Mouse (Mus musculus) right cerebral cortex, postnatal 14 days (tissue): ENCODE data around the gene Col12a1.

Experiments used
- DNase-seq: peaks from one replicate; pipeline ENCODE4 v3.0.0; 2022

The Col12a1 gene

DNA sequence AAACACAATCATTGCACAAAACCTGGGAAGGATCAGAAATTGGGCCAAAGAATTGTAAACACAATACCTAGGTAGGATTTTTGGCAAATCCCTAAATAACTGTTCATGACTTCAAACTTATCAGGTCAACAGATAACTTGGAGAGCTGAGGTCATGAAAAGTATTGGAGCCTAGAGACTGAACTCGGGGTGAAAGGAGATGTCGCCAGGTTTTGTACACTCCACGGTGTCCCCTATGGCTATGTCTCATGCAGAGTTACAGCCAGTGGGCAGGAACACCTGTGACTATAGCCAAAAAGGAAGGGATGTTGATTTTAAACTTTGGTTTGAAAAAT is 118.4 kb downstream of the Col12a1 start:
- DNase-seq = no peak

DNA sequence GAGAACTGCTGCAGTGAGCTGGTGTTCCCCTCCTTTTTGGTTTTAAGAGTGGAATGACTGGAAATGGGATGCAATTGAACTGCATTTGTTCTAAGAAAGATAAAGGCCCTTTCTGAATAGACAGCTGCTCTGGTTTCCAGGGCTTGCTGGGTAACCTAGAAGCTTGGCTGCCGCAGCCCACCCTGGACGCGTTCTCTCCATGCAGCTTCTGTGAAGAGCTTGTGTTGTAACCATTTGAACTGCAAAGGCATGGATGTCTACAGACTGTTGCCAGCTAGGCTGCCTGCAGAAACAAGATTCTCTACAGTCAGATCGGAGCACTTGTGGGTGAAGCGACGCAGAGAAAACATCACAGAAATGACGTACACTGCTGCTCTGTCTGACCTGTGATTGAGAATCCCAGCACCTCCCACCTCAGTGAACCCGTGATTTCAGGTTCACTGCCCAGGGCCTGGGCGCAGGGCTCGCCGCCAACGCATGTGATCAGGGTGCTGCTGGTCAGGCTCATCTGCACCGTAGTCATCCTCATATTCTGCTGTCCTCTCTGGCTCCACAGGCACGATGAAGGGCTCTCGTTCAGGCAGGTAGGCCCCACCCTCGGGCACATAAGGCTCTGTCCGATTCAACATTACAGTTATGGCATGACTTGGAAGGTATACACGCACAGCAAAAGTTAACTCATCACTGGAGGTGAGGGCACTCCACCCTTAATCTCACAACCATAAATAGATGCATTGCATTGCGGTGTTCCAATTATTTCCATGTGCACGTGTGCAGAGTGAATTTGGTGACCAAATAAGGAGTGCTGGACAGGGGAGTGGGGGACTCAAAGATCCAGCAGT is 119.0 kb downstream of the Col12a1 start:
- DNase-seq = no peak

GRCm38 (mm10) chr9:79598578-79598977 is 120.1 kb downstream of the Col12a1 start:
- no peak for DNase-seq

- DNase-seq = no peak
These were observed 132.0 kb downstream of the Col12a1 start for GRCm38 (mm10) chr9:79586415-79587195.

DNA sequence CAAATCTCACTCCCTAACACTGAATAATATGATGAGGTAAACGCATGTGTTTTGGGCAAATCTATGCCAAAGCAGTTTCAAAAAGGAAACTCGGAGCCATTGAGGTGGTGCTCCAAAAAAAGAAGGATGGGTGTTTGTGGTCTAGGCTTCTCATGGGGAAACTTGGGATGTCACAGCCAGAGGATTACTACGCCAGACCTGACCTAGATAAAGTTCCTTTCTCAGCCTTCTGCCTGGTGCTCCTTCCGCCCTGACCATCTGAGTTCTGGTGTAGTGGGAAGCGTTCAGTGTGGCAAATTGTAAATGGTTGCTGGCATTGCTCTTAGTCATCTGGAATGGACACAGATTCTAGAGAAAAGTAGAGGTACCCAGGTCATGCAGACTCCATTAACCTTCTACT is 151.8 kb downstream of the Col12a1 start:
- no peak for DNase-seq

DNA sequence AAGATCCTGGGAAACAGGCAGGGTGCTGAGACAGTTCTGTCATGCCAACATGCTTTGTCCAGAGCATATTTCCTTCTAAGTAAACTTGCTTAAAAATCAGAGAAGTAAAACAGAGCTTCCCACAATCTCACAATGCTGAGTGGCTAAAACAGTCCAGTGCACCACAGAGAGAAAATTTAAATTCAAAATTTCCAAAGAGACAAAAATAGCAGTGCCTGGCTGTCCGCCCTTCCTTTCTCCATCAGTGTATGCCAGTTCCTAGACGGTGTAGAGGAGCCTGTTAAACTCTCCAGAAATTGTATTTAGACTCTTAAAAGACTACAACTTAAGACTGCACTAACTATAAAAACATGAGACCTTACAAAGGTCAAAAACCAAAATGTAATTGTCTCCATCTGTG is 165.3 kb downstream of the Col12a1 start:
- peak; percentile 14 for DNase-seq
